Mouse (Mus musculus): Measurements from ENCODE around the gene 1700042G07Rik. TPM values are rescaled to one million over a fixed set of nuclear protein-coding genes. Genes with fewer than 3 reads are reported as not detected.

The 1700042G07Rik gene
- not detected in 2 replicates for polyA plus RNA-seq (2012; rRNA removed; ENCODE audit: low replicate concordance)

DNA sequence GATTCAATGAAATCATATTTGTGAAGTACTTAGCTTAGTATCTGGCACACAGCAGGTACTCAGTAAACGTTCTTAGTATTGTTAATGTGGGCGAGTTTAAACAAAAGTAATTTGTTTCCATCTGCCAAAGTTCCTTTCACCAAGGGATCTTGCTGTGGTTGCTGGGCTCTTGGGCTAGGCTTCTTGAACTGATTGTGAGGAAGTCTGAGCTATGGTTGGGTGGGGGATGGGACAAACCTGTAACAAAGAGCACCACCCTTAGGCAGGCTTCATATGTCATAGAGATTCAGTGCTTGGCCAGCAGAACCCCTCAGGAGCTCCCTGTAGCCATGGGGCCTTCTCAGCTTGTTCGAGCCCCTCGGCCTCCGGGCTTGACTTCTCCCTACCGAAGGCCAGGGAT is at the start of gene 1700042G07Rik, which contains the start of gene Gm49337:
Gene 1700042G07Rik (plus strand): TSS at position 301 of the 400 bp plus-strand sequence.
Gene Gm49337 (plus strand): TSS at position 313 of the 400 bp plus-strand sequence.

DNA sequence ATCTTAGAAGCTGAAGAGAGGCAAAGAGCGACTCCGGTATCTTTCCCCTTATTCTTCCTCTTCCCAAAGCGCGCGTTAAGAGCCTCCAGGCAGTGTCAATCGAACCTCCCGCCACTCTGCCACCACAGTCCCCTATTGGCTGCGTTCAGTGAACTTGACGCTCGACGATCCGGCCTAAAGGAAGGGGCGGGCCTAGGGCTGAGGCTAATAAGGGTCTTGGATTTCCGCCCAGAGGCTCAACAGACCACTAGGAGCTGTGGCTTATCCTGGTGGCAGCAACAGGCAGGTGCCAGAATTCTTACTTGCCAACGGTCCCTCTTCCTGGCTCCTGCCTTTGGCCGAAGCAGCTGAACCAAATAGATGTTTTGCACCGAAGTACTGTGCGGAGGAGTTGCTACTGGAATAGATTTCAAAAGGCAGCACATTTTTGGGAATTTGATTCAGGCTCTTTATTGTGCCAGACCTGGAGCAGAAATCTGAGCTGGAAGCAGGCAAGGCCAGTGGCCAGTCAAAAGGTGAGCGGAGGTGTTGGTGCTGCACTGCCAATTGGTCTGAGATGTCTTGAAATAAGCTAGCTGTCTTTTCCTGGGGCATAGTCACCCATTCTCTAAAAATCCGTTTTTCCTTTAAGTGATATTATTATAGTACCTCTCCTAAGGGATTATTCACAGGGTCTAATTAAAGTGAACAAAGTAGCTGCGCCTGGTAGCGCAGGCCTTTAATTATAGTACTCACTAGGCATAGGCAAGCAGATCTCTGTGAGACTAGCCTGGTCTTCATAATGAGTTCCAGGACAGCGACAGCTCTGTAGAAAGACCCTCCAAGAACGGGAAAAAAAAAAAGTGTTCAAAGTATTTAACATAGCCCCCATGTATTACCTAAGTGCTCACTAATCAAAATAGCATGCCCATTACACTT is 49.3 kb upstream of the 1700042G07Rik start, which contains the start of the genes Rad54l and Pomgnt1:
Gene Rad54l (minus strand): TSS at position 89 of the 918 bp plus-strand sequence.
Gene Pomgnt1 (plus strand): TSS at position 239 of the 918 bp plus-strand sequence.

GRCm38 (mm10) chr4:116151238-116151637 is 21.9 kb upstream of the 1700042G07Rik start, which contains the start of gene Lurap1:
Gene Lurap1, minus strand, starts transcription at chr4:116151338.

GRCm38 (mm10) chr4:116167404-116167803 is 5.8 kb upstream of the 1700042G07Rik start, which contains the start of gene Tspan1:
Gene Tspan1, minus strand, starts transcription at chr4:116167601.

GRCm38 (mm10) chr4:116221140-116221851 is 48.1 kb downstream of the 1700042G07Rik start, which contains the start of gene Pik3r3:
Gene Pik3r3, plus strand, starts transcription at chr4:116221618.

Other genes starting within 250 kb of the 1700042G07Rik start
- gene Dmbx1, start 233.4 kb upstream of the 1700042G07Rik start, polyA plus RNA-seq (2012; rRNA removed; ENCODE audit: low replicate concordance) = not detected in 2 replicates
- gene Faah, start 155.4 kb upstream of the 1700042G07Rik start, polyA plus RNA-seq (2012; rRNA removed; ENCODE audit: low replicate concordance) = 0.60 and 14.4 TPM in 2 replicates
- gene Nsun4, start 119.5 kb upstream of the 1700042G07Rik start, polyA plus RNA-seq (2012; rRNA removed; ENCODE audit: low replicate concordance) = 10.8 and 13.2 TPM in 2 replicates
- gene Uqcrh, start 98.3 kb upstream of the 1700042G07Rik start, polyA plus RNA-seq (2012; rRNA removed; ENCODE audit: low replicate concordance) = 175 and 187 TPM in 2 replicates
- gene Lrrc41, start 98.1 kb upstream of the 1700042G07Rik start, polyA plus RNA-seq (2012; rRNA removed; ENCODE audit: low replicate concordance) = 52.2 and 117 TPM in 2 replicates
- gene Rad54l, start 49.7 kb upstream of the 1700042G07Rik start, polyA plus RNA-seq (2012; rRNA removed; ENCODE audit: low replicate concordance) = 0.54 and 4.0 TPM in 2 replicates
- 45.4 and 72.7 TPM in 2 replicates for gene Pomgnt1, start 49.5 kb upstream of the 1700042G07Rik start, polyA plus RNA-seq (2012; rRNA removed; ENCODE audit: low replicate concordance)
- 3.0 and 6.1 TPM in 2 replicates for gene Lurap1, start 22.0 kb upstream of the 1700042G07Rik start, polyA plus RNA-seq (2012; rRNA removed; ENCODE audit: low replicate concordance)
- 0.26 and 17.3 TPM in 2 replicates for gene Tspan1, start 5.8 kb upstream of the 1700042G07Rik start, polyA plus RNA-seq (2012; rRNA removed; ENCODE audit: low replicate concordance)
- not detected in 2 replicates for gene Gm49337, start within 50 bp of the 1700042G07Rik start, polyA plus RNA-seq (2012; rRNA removed; ENCODE audit: low replicate concordance)
- 15.4 and 31.2 TPM in 2 replicates for gene Pik3r3, start 48.2 kb downstream of the 1700042G07Rik start, polyA plus RNA-seq (2012; rRNA removed; ENCODE audit: low replicate concordance)

Measured in subcutaneous adipose tissue, adult 2 months (tissue).